Mouse (Mus musculus) heart, adult 2 months (tissue): ENCODE data around the gene Noct.

Source experiments
- CTCF ChIP-seq: fragments of 200-600 bp; IDR thresholded peaks from 2 replicates; pipeline ENCODE4 v1.8.1; 2022; ENCODE audit warnings: antibody characterized with exemption, mild to moderate bottlenecking, moderate library complexity
- EP300 ChIP-seq: fragments of 200-500 bp; IDR thresholded peaks from 2 replicates; pipeline ENCODE4 v1.6.1; 2011; ENCODE audit warnings: low read depth, low read length, control low read depth; ENCODE audit not compliant: insufficient read depth
- POLR2A ChIP-seq: fragments of 200-500 bp; IDR thresholded peaks from 2 replicates; pipeline ENCODE4 v1.6.1; 2011; ENCODE audit warnings: mild to moderate bottlenecking, low read depth, low read length, control low read depth; ENCODE audit not compliant: insufficient read depth

DNA sequence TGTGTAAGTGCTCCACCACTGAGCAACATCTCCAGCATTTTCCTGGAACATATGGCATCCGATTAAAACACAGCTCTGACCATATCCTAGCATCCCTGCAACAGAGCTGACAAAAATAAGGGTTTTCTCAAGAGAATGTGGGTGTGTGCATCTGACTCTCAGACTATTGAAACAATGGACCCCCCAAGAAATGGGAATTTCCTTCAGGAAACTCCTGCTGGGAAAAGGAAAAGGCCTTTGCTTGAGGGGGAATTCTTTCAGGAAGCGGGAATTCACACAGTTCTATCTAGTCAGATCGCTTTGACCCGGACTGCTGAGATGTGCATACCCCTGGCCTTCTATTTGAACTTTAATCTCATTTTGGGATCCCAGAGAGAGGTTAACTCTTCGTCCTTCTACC is 691 bp upstream of the Noct start:
- TF ChIP-seq POLR2A (no peak), CTCF (no peak), EP300 (no peak)
